Mouse (Mus musculus) mouse embryonic stem cell (cell line): ENCODE measurements around the gene Scgb3a1.

Experiments used
- in situ Hi-C, 2 experiments: fragments of 300-500 bp; cut with MboI; formaldehyde crosslinking; loops; 1 replicate in 1 of 2; 3 replicates in 1 of 2; pipeline ENCODE4 v1.14.3; 2019 to 2020; ENCODE audit warnings: low sequenced_read_pairs in 2 of 2, low pct_unique_long_range_greater_than_20kb in 1 of 2, mixed read lengths in 1 of 2; ENCODE audit not compliant: unreplicated experiment in 1 of 2

The Scgb3a1 gene

DNA sequence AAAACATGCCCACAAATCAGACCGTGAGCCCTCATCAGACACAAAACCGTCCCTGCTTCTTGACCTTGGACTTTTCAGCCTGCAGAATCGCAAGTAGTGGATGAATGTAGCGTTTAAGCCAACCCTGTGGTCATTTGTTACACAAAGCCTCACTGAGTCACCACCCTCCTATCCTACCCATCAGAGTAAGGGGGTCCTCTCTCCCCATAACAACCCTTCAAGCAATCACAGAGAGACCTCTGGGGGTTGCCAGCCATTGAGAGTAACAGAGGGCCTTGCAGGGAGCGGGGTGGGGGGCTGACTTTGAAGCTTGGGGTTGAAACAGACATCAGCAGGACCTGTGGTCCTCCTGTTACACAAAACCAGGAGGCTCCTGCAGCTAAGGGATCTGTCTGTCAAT is 8.8 kb upstream of the Scgb3a1 start:
- in situ Hi-C loops: loop anchor here in 1 of 2 experiments (10.0 kb wide), 1 partner anchor 300 kb away; no protein-coding TSS in a partner anchor

DNA sequence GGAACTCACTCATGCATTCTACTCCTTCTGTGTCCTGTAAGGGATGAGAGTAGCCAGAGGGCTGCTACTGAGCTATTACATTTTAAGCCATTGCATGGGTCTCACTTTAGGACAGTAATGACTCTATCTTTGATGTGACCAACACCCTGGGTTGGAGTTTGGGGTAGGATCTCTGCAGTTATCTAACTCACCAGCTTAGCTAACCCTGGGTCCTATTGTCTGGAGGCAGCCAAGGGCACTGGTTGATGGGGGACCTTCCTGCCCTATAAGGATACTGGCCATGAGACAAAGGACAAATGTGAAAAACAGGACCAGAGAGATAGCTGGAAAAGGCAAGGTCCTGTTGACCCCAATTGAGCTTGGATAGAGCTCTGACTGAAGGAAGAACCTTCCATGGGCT is 7.9 kb upstream of the Scgb3a1 start:
- in situ Hi-C loops: loop anchor here in 1 of 2 experiments (10.0 kb wide), 1 partner anchor 299 kb away; no protein-coding TSS in a partner anchor

DNA sequence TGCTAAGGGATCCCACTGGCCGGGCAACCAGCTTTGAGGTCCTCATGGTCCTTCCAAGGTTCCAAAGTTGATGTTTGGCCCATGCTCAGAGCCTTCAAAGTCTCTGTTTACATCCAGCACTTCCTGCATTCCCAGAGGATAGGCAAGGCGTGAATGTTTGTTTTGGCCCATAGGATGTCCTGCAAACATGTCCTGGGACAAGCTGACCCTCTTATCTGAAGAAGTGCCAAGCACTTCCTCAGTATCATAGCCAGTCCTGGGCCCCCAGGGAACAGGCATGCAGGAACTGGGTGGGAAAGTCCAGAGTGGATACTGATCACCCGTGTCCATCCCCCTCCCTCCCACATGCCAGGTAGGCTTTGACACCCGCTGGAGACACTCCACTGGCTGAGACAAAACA is 5.3 kb upstream of the Scgb3a1 start:
- in situ Hi-C loops: loop anchor here in 1 of 2 experiments (10.0 kb wide), 1 partner anchor 297 kb away; no protein-coding TSS in a partner anchor

DNA sequence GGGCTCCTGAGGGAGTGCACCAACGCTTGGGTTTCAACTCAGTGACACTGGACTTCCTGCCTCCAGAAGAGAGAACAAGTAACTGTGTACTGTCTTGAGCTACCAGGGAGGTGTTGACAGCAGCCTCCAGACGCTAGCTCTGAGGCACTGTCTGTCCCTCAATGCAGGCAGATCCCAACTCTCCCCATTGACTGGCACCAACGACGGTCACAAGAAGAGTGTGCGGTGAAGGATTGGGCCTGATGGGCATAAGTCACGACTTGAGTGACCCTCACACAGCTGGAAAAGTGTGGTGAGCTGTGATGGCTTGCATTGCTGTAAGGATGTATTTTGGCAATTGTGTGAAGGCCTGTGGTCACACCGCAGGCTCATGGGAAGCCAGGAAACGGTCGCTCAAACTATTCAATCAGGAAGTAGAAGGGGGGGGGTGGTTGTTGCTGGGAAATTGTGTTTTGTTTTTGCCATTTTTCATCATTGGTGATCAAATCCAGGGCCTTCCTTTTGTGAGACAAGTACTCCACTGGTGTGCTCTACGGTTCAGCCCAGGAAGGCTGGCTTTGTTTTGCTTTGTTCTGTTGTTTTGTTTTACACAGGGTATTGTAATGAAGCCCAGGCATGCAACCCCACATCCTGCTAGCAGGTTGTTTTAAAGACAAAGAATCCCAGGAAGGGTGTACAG is 4.5 kb upstream of the Scgb3a1 start:
- in situ Hi-C loops: loop anchor here in 1 of 2 experiments (10.0 kb wide), 1 partner anchor 296 kb away; no protein-coding TSS in a partner anchor

DNA sequence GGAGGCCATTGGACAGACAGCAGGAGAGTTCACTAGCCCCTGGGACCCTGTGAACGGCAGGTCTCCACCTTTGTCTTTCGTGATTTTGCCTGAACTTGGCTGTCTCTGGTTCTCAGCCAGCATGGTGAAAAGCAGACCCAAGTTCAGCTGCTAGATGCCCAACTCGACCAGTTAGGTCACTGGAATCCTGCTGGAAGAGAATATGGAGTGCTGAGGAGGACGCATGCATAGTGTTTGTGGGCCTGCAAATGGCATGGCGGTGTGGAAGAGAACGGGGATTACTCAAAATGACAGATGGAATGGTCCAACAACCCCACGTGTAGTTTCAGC is 4.0 kb upstream of the Scgb3a1 start:
- in situ Hi-C loops: loop anchor here in 1 of 2 experiments (10.0 kb wide), 1 partner anchor 295 kb away; no protein-coding TSS in a partner anchor

DNA sequence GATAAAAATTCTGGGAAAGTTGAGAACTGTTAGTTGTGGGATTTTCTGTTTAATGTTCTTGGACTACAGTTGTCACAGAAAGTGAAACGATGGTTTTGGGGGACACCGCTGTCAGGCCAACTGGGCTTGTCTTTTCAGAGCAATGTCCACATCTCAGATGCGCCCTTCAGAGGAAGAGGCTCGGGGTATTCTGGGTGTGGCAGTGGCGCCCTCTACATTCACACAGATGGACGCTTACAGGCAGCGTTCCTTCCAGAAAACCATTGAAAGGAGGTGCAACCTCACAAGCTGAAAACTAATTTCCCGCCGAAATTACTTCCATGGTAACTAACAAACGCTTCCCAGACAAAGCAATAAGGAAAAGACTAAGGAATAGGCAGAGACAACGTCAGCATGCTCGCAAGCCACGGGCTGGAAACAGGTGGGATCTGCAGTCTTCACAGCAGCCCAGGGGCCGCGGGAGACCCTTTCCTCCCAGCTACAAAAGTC is 1.1 kb upstream of the Scgb3a1 start:
- in situ Hi-C loops: no loop called here

DNA sequence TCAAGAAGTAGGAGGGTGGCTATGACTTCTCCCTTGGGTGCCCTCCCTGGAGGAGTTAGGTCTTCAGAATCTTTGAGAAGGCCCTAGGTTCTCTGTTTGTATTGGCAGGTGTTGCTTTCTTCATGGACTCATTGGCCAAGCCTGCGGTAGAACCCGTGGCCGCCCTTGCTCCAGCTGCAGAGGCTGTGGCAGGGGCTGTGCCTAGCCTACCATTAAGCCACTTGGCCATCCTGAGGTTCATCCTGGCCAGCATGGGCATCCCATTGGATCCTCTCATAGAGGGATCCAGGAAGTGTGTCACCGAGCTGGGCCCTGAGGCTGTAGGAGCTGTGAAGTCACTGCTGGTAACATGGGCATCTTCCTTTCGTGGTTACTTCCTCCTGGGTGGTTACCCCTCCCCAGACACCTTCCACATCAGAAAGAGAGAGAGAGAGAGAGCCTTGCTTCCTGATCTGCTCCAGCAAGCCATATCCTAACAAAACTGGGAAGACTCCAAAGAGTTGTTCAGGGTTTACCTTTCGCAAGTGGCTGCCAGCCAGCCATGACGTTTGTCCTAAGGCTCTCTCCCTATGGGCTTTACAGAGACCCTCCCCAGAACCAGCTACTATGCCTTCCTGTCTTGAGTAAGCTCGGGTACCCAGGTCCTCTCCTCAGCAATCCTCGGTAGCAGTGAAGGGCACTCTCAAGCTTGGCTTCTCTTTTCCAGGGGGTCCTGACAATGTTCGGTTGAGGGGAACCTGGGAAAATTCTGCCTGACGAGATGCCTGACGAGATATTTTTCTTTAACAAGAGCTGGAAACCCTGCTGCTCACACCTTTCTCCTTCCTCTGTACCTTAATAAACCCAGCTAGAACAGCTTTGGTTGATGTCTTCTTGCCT is 1.1 kb downstream of the Scgb3a1 start:
- in situ Hi-C loops: no loop called here

DNA sequence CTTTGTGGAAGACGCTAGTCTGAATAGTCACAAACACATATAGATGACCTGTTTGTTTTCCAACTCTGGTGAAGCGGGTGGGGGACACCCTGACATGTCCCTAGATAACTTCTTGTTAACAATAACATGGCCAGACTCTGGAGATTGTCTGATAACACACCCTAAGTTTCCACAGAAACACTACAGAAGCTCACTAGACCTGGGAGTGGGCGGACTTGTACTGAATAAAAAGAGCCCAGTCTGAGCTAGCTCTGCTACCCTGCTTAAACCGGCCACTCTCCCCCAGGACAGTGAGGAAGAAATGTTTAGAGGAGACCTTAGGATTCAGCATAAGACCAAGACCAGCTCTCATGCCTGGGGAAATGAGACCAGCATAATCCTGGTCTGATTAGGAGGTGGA is 2.1 kb downstream of the Scgb3a1 start:
- in situ Hi-C loops: no loop called here

DNA sequence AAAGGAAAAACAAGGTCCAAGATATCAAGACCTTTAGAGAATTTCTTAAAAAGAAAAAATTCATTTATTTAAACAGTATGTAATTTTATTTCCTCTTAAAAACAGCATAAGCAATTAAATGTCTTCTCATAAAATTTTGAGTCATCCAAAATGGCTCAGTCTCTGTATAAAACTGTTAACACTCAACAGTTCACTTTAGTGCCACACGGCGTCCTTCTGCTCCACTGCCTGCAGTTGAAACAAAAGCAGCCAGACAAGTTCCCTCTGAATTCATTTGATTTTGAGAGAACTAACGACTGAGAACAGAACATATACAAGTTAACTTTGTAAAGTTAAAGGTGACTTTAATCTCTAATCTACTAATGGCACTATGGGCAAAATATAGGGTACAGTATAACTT is 10.0 kb downstream of the Scgb3a1 start:
- in situ Hi-C loops: no loop called here

DNA sequence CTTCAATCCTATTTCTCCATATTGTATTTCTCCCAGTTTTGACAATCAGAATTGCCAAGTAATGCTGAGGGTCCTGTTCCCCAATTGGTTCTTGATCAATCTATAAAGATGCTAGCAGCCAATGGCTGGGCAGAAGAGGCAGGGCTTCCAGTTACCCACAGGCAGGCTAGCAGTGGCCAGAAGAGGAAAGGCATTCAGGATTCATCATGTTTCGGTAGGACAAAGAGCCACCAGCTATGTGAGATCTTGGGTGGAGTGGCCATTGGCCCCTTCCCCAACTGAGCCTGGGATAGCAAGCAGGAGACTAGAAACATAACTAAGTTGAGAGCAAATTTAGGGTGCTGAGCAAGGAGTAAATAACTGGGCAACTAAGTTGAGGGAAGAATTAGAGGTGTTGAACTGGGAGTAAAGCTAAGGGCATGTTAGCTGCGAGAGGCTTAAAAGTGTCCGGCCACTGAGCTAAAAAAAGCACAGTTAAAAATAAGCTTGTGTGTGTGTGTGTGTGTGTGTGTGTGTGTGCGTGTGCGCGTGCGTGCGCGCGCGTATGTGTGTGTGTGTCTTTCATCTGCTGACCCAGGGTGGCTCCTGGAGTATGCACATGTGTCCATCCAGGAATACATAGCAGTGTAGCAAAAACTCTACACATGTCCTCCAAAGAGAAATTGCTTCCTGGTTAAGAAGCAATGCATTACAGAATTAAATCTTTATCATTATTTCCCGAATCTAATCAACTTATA is 21.0 kb downstream of the Scgb3a1 start:
- in situ Hi-C loops: no loop called here

DNA sequence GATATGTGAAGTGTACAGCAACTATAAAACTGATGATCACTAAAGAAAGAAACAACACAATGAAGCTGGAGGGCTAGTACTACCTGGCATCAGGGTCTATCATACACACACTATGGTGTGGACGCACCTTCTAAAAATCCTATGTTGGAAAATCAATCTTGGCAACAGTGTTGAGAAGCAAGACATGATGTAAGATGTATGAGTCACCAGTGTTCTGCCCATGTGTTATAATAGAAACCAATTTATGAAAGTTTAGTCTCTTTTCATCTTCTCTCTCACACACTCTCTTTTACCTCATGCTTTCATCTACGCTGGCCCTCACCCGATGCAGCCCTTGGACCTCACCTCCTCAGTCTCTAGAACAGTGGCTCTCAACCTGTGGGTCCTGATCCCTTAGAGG is 31.6 kb downstream of the Scgb3a1 start:
- in situ Hi-C loops: no loop called here

DNA sequence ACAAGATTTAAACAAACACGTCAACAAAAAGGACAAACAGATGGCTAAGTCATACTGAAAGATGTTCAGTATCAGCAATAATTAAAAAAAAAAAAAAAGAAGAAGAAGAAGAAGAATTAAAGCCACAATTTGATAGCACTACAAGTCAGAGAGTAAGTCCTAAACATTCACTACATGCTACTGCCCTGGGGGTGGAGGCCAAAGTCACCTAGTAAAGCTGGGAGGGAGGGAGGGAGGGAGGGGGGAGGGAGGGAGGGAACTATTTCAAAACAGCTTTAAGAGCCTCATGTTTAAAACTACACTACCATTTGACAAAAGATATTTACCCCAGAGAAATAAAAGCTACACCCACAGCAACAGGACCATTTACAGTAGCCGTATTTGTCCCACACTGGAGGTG is 32.3 kb downstream of the Scgb3a1 start:
- in situ Hi-C loops: no loop called here

DNA sequence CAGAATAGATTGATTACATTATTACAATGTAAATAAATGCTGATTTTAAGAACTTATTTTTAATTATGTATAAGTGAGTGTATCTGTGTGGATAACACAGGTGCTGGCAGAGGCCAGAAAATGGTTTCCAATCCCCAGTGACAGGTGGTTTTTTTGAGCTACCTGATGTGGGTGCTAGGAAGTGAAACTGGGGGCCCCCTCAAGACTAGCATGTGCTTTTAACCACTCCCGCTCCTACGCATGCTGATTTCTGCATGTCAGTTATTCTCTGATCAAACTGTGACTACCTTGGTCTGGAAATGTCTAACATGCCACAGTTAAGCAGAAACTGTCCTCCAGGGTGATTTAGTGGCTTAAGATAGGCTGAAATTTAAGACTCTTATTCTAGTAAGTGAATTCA is 33.1 kb downstream of the Scgb3a1 start:
- in situ Hi-C loops: no loop called here

DNA sequence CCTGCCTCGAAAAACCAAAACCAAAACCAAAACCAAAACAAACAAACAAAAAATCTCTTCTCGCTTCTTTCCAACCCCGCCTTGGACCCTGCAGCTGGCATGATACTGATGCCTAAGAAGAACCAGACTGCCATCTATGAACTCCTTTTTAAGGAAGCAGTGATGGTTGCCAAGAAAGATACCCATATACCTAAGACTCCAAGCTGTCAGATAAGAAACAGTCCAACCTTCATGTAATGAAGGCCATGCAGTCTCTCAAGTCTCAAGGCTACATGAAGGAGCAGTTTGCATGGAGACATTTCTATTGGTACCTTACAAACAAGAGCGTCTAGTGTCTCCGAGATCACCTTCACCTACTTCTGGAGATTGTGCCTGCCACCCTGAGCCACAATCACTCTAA is 34.4 kb downstream of the Scgb3a1 start:
- in situ Hi-C loops: no loop called here

DNA sequence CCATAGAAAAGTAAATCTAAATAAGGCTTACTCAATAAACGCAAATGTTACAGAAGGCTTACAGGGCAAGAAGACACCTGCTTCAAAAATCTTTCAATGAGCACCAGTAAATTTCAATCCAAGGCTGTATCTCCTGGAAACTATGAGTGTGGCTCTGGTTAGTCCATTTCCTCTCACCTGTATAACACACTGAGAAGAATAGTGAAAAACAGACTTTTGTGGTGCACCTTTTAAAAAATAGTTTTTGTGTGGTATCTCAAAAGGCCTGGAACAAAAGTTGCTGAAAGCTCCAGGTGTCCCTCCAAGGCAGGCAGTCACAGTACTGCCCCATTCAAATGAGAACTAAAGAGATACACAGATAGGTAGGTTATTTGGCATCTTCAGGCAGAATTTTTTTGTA is 35.7 kb downstream of the Scgb3a1 start:
- in situ Hi-C loops: no loop called here

DNA sequence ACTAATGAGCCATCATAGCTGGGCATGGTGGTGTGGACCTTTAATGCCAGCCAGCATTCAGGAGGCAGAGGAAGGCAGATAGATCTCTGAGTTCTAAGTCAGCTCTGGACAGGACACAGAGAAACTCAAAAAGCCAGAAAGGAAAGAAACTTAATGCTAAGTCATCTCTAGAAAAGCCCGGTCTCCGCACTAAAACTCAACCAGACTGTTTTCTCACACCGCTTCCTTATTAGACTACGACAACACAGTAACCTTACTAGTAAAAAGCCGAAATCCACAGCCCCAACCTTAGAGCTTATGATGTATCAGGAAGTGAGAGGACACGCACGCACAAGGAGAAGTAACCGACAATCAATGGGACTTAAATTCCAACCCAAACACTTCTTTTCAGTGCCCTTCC is 38.6 kb downstream of the Scgb3a1 start:
- in situ Hi-C loops: no loop called here

DNA sequence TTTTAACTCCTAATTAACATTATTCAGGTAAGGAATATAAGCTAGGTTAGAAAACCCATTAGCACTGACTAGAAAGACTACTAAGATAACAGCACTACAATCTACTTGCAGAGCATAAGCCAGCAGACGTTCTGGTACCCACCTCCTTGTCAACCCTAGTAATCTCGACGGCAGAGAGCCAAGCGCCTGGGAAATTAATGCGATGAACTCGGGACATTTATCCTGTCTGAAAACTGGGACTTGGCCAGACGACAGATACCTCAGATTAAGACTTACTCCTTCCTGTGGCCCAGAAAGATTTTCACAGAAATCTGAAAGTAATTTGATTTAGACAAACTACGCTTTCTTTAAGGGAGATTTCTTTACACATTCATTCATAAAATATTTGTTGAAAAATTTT is 41.4 kb downstream of the Scgb3a1 start:
- in situ Hi-C loops: no loop called here

DNA sequence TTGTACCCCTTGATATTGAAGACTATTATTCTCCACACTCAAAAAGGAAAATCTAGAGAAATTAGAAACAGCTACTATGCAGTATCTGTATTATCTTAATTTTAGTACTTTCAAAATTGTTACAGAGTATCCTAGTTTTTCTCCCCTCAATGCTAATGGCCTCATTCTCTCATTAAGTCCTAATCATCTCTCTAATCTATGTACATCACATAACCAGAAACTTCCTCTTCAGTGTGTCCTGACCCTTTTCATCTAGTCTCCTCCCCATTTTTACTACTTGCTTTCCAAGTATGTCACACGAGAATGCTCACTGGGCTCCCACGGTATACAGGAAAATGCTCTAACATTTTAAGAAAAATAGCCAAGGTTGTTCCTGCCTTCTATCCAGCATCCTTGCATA is 44.4 kb downstream of the Scgb3a1 start:
- in situ Hi-C loops: no loop called here

DNA sequence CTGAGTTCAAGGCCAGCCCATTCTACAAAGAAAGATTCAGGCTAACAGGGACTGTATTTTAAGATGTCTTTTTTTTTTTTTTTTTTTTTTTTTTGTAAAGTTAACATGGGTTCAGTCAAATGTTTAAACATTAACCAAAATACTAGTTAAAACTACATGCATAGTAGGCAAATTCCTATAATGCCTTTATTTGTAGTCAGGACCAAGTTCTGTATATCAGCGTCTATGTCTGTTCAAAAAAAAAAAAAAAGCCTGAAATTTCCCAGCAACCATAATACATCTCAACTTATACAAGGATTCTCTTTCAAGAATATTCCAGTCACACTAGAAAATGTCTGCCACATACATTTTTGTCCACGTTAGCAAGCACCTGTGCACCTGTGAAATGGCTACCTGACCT is 47.3 kb downstream of the Scgb3a1 start:
- in situ Hi-C loops: no loop called here
